16 mouse cellular contexts compared by ENCODE assay signal in genomic region chr9:64688015-64688394, GRCm38 (mm10). TPM values are rescaled to one million over a fixed set of nuclear protein-coding genes. Genes with fewer than 3 reads are reported as not detected.
DNase-seq lines count a peak whose midpoint lies in the region; ATAC-seq and TF ChIP-seq lines count a peak whose summit lies in the region.
"Had no signal": no experiment of that assay in that cellular context is flagged by ENCODE, and none has a peak within 500 bp of the region (broad histone marks: within the 10 kb centered on the region; RNA-seq: fewer than 3 reads in every experiment).

No protein-coding gene starts in this region.

- H3K36me3 ChIP-seq in liver, embryonic 13.5 days: no peaks in the 10 kb centered on the region
- peaks cover 2 to 13% of the 10 kb centered on the region in 2 experiments for H3K36me3 ChIP-seq in CH12.LX (replicated peaks in 1 of 2; ENCODE audit: control insufficient read depth in 1 of 2, insufficient read depth in 1 of 2, low read length in 1 of 2)
- H3K36me3 ChIP-seq: lung, embryonic 15.5 days had no signal

- H3K4me1 ChIP-seq in liver, embryonic 13.5 days (replicated peaks): 0 out of 2 replicates have a peak, but pooled peaks cover 5% of the 10 kb centered on the region
- H3K4me1 ChIP-seq in CH12.LX (ENCODE audit: control insufficient read depth in 1 of 2, insufficient read depth in 2 of 2): peaks cover 15 to 71% of the 10 kb centered on the region in 2 experiments
- H3K4me1 ChIP-seq: lung, embryonic 15.5 days had no signal

- TF ChIP-seq CTCF in CH12.LX (conservative IDR thresholded peaks at IDR 0.05 in 1 of 2, IDR thresholded peaks at IDR 0.05 in 1 of 2; ENCODE audit: low read depth in 2 of 2, low read length in 2 of 2): peak in 1 of 2 experiments; percentile 17; a peak in 2 of 4 replicates

- H3K79me2 ChIP-seq in CH12.LX (replicated peaks; ENCODE audit: control insufficient read depth, extremely low read depth, insufficient read depth, poor library complexity, severe bottlenecking): no peaks in the 10 kb centered on the region

- 44% methylated on average over 1 of the region's 1 CpGs for WGBS in liver, embryonic 13.5 days (ENCODE audit: insufficient replicate concordance)

- DNase-seq in adrenal gland, adult 2 months: peak; percentile 50
- DNase-seq in adrenal gland, postnatal 25 days: no peak
- DNase-seq in liver, embryonic 13.5 days: no peak
- DNase-seq in liver (no peak), CH12.LX (ENCODE audit: extremely low read depth) (peak; percentile 90)
- peak; percentile 40 to 67 for DNase-seq in natural killer cell, adult 2 months (ENCODE audit: low spot score in 2 of 2)
- DNase-seq in B cell, adult 2 months: no peak
- DNase-seq in thymus, postnatal 0 days (ENCODE audit: low spot score): no peak
- DNase-seq: cerebellum, adult 8-10 months; layer of hippocampus, postnatal 36 days had no signal

- peak; percentile 24 for TF ChIP-seq RAD21 in CH12.LX (IDR thresholded peaks at IDR 0.05; ENCODE audit: low read depth, low read length)

- ATAC-seq in liver, embryonic 13.5 days (ENCODE audit: low read depth): peak; percentile 31; the same call in 1 of the 2 replicates
- ATAC-seq: forebrain, embryonic 16.5 days had no signal

- H3K27me3 ChIP-seq in liver, embryonic 13.5 days: no peaks in the 10 kb centered on the region
- H3K27me3 ChIP-seq in CH12.LX (replicated peaks): no peaks in the 10 kb centered on the region
- H3K27me3 ChIP-seq: lung, embryonic 15.5 days had no signal

- TF ChIP-seq POLR2A in CH12.LX (IDR thresholded peaks at IDR 0.05; ENCODE audit: low read depth, low read length): no peak; the same call in 1 of the 2 replicates

- H3K9me3 ChIP-seq in liver, embryonic 13.5 days (replicated peaks): no peaks in the 10 kb centered on the region
- no peaks in the 10 kb centered on the region for H3K9me3 ChIP-seq in CH12.LX (replicated peaks; ENCODE audit: low read length)
- H3K9me3 ChIP-seq: lung, embryonic 15.5 days had no signal

- no peak overlapping the region for H3K9ac ChIP-seq in liver, embryonic 13.5 days
- no peak overlapping the region for H3K9ac ChIP-seq in CH12.LX (ENCODE audit: insufficient read depth, low read depth)
- H3K9ac ChIP-seq: lung, embryonic 15.5 days had no signal

- no peak overlapping the region for H3K4me2 ChIP-seq in liver, embryonic 13.5 days
- peak overlapping the region; percentile 30; the same call in 1 of the 2 replicates for H3K4me2 ChIP-seq in CH12.LX (ENCODE audit: insufficient read depth, low read depth, poor library complexity, severe bottlenecking)
- H3K4me2 ChIP-seq: heart, embryonic 11.5 days; liver, embryonic 11.5 days; lung, embryonic 15.5 days had no signal

- H3K4me3 ChIP-seq in liver, embryonic 13.5 days (replicated peaks): no peak overlapping the region
- no peak overlapping the region for H3K4me3 ChIP-seq in CH12.LX (replicated peaks in 1 of 3; ENCODE audit: low read depth in 2 of 3, low read length in 2 of 3, poor library complexity in 1 of 3)
- H3K4me3 ChIP-seq: erythroblast, embryonic 14.5 days; lung, embryonic 15.5 days; myocyte had no signal

- dilution Hi-C loops in CH12.LX (cut with MboI; ENCODE audit: extremely low pct_ligation_motif_present, extremely low pct_unique_long_range_greater_than_20kb, low sequenced_read_pairs): no loop called here

- TF ChIP-seq EP300 in CH12.LX (IDR thresholded peaks at IDR 0.05; ENCODE audit: low read length): peak; percentile 64

- no peak overlapping the region for H3K27ac ChIP-seq in liver, embryonic 13.5 days
- H3K27ac ChIP-seq in CH12.LX (ENCODE audit: insufficient read depth, low read depth): peak overlapping the region; percentile 53
- H3K27ac ChIP-seq: lung, embryonic 15.5 days had no signal

- in situ Hi-C loops in CH12.LX (cut with MboI; ENCODE audit: low pct_ligation_motif_present, low pct_unique_long_range_greater_than_20kb, low sequenced_read_pairs): loop anchor here (10.0 kb wide), 1 partner anchor 53 kb away; no protein-coding TSS in a partner anchor

TF ChIP-seq in CH12.LX, 34 proteins besides CTCF, POLR2A, EP300 and RAD21:
- TF ChIP-seq ELF1 (IDR thresholded peaks at IDR 0.05; ENCODE audit: low read depth, low read length) (no peak; the same call in none of the 2 replicates), MEF2A (IDR thresholded peaks at IDR 0.05; ENCODE audit: borderline replicate concordance, low read depth, low read length) (peak; percentile 69; the same call in 1 of the 2 replicates), MAX (IDR thresholded peaks at IDR 0.05; ENCODE audit: low read length) (peak; percentile 51; the same call in 1 of the 2 replicates), RCOR1 (conservative IDR thresholded peaks at IDR 0.05; ENCODE audit: low read depth, low read length) (peak; percentile 36; the same call in 1 of the 2 replicates), PAX5 (IDR thresholded peaks at IDR 0.05; ENCODE audit: low read length) (no peak), USF1 (IDR thresholded peaks at IDR 0.05; ENCODE audit: low read depth, low read length) (no peak), TCF12 (IDR thresholded peaks at IDR 0.05; ENCODE audit: low read depth, low read length) (peak; percentile 56; the same call in 1 of the 2 replicates), CHD2 (IDR thresholded peaks at IDR 0.05; ENCODE audit: low read length) (peak; percentile 89), TBP (conservative IDR thresholded peaks at IDR 0.05; ENCODE audit: low read depth, low read length) (0 out of 2 replicates have a peak, but pooled peaks have one; percentile 28), JUN (IDR thresholded peaks at IDR 0.05; ENCODE audit: insufficient read depth, low read depth, low read length) (peak; percentile 78), SMC3 (IDR thresholded peaks at IDR 0.05; ENCODE audit: low read depth, low read length) (peak; percentile 25), IRF4 (IDR thresholded peaks at IDR 0.05; ENCODE audit: low read depth, low read length) (peak; percentile 54), MAZ (IDR thresholded peaks at IDR 0.05; ENCODE audit: low read depth, low read length) (peak; percentile 62; the same call in 1 of the 2 replicates), JUND (conservative IDR thresholded peaks at IDR 0.05; ENCODE audit: low read depth, low read length) (peak; percentile 71), ZKSCAN1 (IDR thresholded peaks at IDR 0.05; ENCODE audit: borderline replicate concordance, low read depth, low read length) (no peak), MAFK (IDR thresholded peaks at IDR 0.05; ENCODE audit: insufficient replicate concordance, low read length) (no peak), ZNF384 (IDR thresholded peaks at IDR 0.05; ENCODE audit: low read depth, low read length) (no peak), ZMIZ1 (IDR thresholded peaks at IDR 0.05; ENCODE audit: low read depth, low read length) (no peak), BHLHE40 (IDR thresholded peaks at IDR 0.05; ENCODE audit: low read depth, low read length) (peak; percentile 33; the same call in 1 of the 2 replicates), MYC (IDR thresholded peaks at IDR 0.05; ENCODE audit: low read depth, low read length) (0 out of 2 replicates have a peak, but pooled peaks have one; percentile 31), HCFC1 (IDR thresholded peaks at IDR 0.05; ENCODE audit: low read depth, low read length) (peak; percentile 40; the same call in 1 of the 2 replicates), ETS1 (conservative IDR thresholded peaks at IDR 0.05; ENCODE audit: low read depth, low read length) (peak; percentile 47), MXI1 (IDR thresholded peaks at IDR 0.05; ENCODE audit: low read depth, low read length) (peak; percentile 48; the same call in 1 of the 2 replicates), POLR2AphosphoS2 (IDR thresholded peaks at IDR 0.05; ENCODE audit: low read depth, low read length) (no peak), SIN3A (IDR thresholded peaks at IDR 0.05; ENCODE audit: low read length) (no peak; the same call in 1 of the 2 replicates)

RNA-seq across cellular contexts. Expression of gene Rab11a, which starts 49.6 kb away (rescaled TPM):
- total RNA-seq in adrenal gland, adult 2 months (2021): 100 to 1,000 TPM; 230 to 291 TPM
- 60.7 and 74.6 TPM in 2 replicates for polyA plus RNA-seq in adrenal gland, adult 2 months (2012; rRNA removed)
- 217 and 270 TPM in 2 replicates for total RNA-seq in adrenal gland, postnatal 25 days (2021)
- 254 and 265 TPM in 2 replicates for polyA plus RNA-seq in liver, embryonic 13.5 days (2015; fragmentation: Nextera tagmentation; extraction: Ambion mirVana)
- total RNA-seq in CH12.LX (2012; rRNA removed): 86.0 and 109 TPM in 2 replicates
- 168 TPM in 2 replicates for total RNA-seq in CH12.LX (2014; rRNA removed)
- 189 and 193 TPM in 2 replicates for polyA plus RNA-seq in CH12.LX (2012; ENCODE audit: insufficient read length, low read depth)
- polyA plus RNA-seq in thymus, postnatal 0 days (2015; fragmentation: Nextera tagmentation; extraction: Ambion mirVana): 377 and 404 TPM in 2 replicates

Comparison
In these comparisons a context has a peak if more than half of its experiments do, and no peak if none do; other contexts are left out.
1. DNase-seq: peak in adrenal gland, adult 2 months (single experiment), CH12.LX (single experiment) and natural killer cell, adult 2 months (2 of 2); none in adrenal gland, postnatal 25 days (single experiment), liver, embryonic 13.5 days (single experiment), liver (single experiment), B cell, adult 2 months (0 of 2) and thymus, postnatal 0 days (single experiment).